Mouse (Mus musculus) CH12.LX (cell line): ENCODE measurements at regions not wholly inside any gene's neighbourhood (a gene's known extent, or its start where the extent isn't known, plus 50 kb on each side); places are given as distances from the start of the nearest gene placed in this dataset.

Experiments
- BHLHE40 ChIP-seq: IDR thresholded peaks from 2 replicates; pipeline ENCODE4 v1.6.1; 2011; ENCODE audit warnings: mild to moderate bottlenecking, low read depth, low read length, improper control_type of control experiment
- CHD2 ChIP-seq: IDR thresholded peaks from 2 replicates; pipeline ENCODE4 v1.6.1; 2011; ENCODE audit warnings: low read length, improper control_type of control experiment
- CTCF ChIP-seq, 2 experiments: IDR thresholded peaks in 1 of 2; conservative IDR thresholded peaks in 1 of 2; 2 replicates each; pipeline ENCODE4 v1.5.1; 2011 to 2012; ENCODE audit warnings: low read depth in 2 of 2, low read length in 2 of 2, improper control_type of control experiment in 1 of 2, inconsistent platforms in 1 of 2, mild to moderate bottlenecking in 1 of 2, moderate library complexity in 1 of 2
- EP300 ChIP-seq: IDR thresholded peaks from 2 replicates; pipeline ENCODE4 v1.6.1; 2011; ENCODE audit warnings: low read length, improper control_type of control experiment
- MAX ChIP-seq: IDR thresholded peaks from 2 replicates; pipeline ENCODE4 v1.6.1; 2011; ENCODE audit warnings: low read length, improper control_type of control experiment
- MYC ChIP-seq: IDR thresholded peaks from 2 replicates; pipeline ENCODE4 v1.6.1; 2011; ENCODE audit warnings: low read depth, mild to moderate bottlenecking, improper control_type of control experiment, low read length
- POLR2A ChIP-seq: IDR thresholded peaks from 2 replicates; pipeline ENCODE4 v1.6.1; 2011; ENCODE audit warnings: low read depth, mild to moderate bottlenecking, improper control_type of control experiment, low read length
- TBP ChIP-seq: conservative IDR thresholded peaks from 2 replicates; pipeline ENCODE4 v1.6.1; 2011; ENCODE audit warnings: low read depth, low read length, improper control_type of control experiment
- TCF12 ChIP-seq: IDR thresholded peaks from 2 replicates; pipeline ENCODE4 v1.6.1; 2014; ENCODE audit warnings: low read depth, mild to moderate bottlenecking, inconsistent platforms, low read length, improper control_type of control experiment
- USF1 ChIP-seq: IDR thresholded peaks from 2 replicates; pipeline ENCODE4 v1.6.1; 2014; ENCODE audit warnings: low read depth, mild to moderate bottlenecking, inconsistent platforms, low read length, improper control_type of control experiment
- ZC3H11A ChIP-seq: IDR thresholded peaks from 2 replicates; pipeline ENCODE4 v1.6.1; 2012; ENCODE audit warnings: low read depth, mild to moderate bottlenecking, inconsistent platforms, low read length, improper control_type of control experiment
- ZKSCAN1 ChIP-seq: IDR thresholded peaks from 2 replicates; pipeline ENCODE4 v1.6.1; 2012; ENCODE audit warnings: low read depth, inconsistent platforms, low read length, improper control_type of control experiment, borderline replicate concordance
- ZMIZ1 ChIP-seq: IDR thresholded peaks from 2 replicates; pipeline ENCODE4 v1.6.1; 2012; ENCODE audit warnings: low read depth, mild to moderate bottlenecking, inconsistent platforms, low read length, improper control_type of control experiment

- TF ChIP-seq CTCF (conservative IDR thresholded peaks at IDR 0.05 in 1 of 2, IDR thresholded peaks at IDR 0.05 in 1 of 2; ENCODE audit: low read depth in 2 of 2, low read length in 2 of 2) (no peak), POLR2A (no peak), TBP (no peak), TCF12 (no peak), ZC3H11A (no peak), ZKSCAN1 (no peak), CHD2 (no peak), ZMIZ1 (no peak), EP300 (no peak), USF1 (no peak), MAX (no peak), MYC (no peak), BHLHE40 (no peak)
Observed at GRCm38 (mm10) chr5:116958141-116958540, 157.8 kb downstream of the Suds3 start.
